Mouse (Mus musculus): ENCODE data around the gene Mapk11. TPM values are rescaled to one million over a fixed set of nuclear protein-coding genes. Genes with fewer than 3 reads are reported as not detected.

Gene Mapk11
- polyA plus RNA-seq (2016; fragmentation: Nextera tagmentation; extraction: Ambion mirVana) = 45.7 and 46.6 TPM in 2 replicates

DNA sequence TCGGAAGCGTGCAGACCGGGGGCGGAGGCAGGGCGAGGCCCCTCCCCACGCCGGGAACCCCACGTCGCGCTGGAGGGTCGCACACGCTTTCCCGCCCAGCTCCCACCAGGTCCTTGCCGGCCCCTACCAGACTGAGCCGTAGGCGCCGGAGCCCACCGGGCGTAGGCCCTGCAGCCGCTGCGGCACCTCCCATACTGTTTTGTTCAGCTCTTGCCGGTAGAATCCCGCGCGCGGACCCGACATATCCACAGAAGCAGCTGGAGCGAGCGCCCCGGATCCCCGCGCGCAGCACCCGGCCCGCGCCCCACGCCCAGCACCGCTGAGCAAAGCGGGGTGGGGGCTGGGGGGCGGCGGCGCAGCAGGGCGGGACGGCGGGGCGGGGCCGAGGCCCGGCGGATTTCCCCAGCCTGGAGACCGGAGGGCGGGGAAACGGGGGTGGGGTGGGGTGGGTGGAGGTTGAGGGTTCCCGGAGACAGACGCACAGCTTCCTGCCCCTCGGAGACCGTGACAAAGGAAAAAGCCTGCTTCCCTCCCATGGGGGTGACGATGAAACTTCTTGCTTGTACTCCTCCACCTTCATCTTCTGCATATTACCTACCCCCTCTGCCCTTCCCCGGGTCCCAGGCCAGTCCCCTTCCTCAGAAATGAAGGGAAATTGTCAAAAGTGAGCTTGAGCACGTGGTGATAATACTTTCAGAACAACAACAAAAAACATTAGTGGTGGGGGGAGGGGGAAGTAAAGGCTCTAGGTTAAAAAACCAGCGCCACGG lies at the start of gene Mapk11:
Gene Mapk11, minus strand, starts transcription at position 358 of the 770 bp plus-strand sequence.
- peaks cover 17% of the 10 kb centered on the region; the same call in 1 of the 2 replicates for H3K27me3 ChIP-seq (replicated peaks)
- no peaks in the 10 kb centered on the region for H3K9me3 ChIP-seq
- WGBS = under 1% methylated on average over 59 of the region's 61 CpGs
- H3K4me3 ChIP-seq = peak within 1 kb of the TSS; percentile 76
- H3K36me3 ChIP-seq = peaks cover 25% of the 10 kb centered on the region
- peak within 1 kb of the TSS; percentile 93 for H3K9ac ChIP-seq
- peak within 1 kb of the TSS; percentile 85 for H3K4me2 ChIP-seq (replicated peaks)
- peaks cover 53% of the 10 kb centered on the region for H3K4me1 ChIP-seq
- peak; percentile 65 for ATAC-seq (ENCODE audit: low FRiP score, low read depth)
- peak within 1 kb of the TSS; percentile 57 for H3K27ac ChIP-seq

DNA sequence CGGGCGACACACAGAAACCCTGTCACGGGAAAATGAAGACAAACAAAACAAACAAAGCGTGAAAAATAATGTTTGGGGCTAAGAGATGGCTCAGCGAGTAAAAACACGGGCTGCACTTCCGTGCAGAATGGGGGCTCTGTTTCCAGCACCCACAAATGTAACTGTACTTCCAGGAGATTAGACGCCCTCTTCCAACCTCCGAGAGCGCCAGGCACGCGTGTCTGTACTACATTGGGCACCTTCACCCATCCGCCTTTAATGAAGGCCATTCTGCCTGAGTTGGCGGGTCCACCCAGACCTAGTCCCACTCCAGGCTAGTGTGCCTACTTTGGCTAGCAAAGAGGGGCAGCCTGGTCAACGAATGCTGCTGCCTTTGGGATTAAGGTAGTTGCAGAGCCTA lies 47.6 kb upstream of the Mapk11 start:
- peaks cover 11% of the 10 kb centered on the region for H3K4me1 ChIP-seq
- WGBS = 71% methylated on average over 15 of the region's 15 CpGs
- ATAC-seq (ENCODE audit: low FRiP score, low read depth) = no peak
- peak overlapping the region; percentile 67 for H3K4me2 ChIP-seq (replicated peaks)
- H3K9me3 ChIP-seq = peaks cover under 1% of the 10 kb centered on the region; the same call in 1 of the 2 replicates
- no peak overlapping the region for H3K27ac ChIP-seq
- H3K36me3 ChIP-seq = peaks cover 8% of the 10 kb centered on the region; the same call in 1 of the 2 replicates
- no peaks in the 10 kb centered on the region for H3K27me3 ChIP-seq (replicated peaks)
- peak overlapping the region; percentile 80 for H3K4me3 ChIP-seq
- H3K9ac ChIP-seq = peak overlapping the region; percentile 91

DNA sequence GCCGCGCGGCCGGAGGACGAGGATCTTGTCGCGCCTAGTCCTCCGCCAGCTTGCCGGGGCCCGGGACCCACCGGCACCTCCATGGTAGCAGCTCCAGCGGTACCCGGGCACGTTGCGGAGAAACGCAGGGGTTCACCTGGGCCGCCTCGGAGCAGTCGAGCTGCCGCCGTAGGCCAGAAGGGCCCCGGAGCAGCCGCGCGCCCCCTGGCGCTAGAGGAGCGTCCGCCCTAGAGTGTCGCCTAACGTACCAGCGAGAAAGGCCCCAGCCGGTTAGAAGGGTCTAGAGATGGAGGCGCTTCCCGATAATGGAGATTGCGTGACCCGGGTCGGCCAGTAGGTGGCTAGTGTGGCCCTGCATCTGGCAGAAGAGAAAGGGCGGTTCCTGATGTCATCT lies 46.9 kb upstream of the Mapk11 start, which contains the start of gene Dennd6b:
Gene Dennd6b, minus strand, starts transcription at position 184 of the 394 bp plus-strand sequence.
- Histone ChIP-seq H3K4me2 (replicated peaks) (peak within 1 kb of the TSS; percentile 67), H3K36me3 (peaks cover 9% of the 10 kb centered on the region), H3K27me3 (replicated peaks) (no peaks in the 10 kb centered on the region), H3K9ac (peak within 1 kb of the TSS; percentile 91), H3K9me3 (no peaks in the 10 kb centered on the region), H3K27ac (peak within 1 kb of the TSS; percentile 96), H3K4me3 (peak within 1 kb of the TSS; percentile 80), H3K4me1 (peaks cover 11% of the 10 kb centered on the region)
- ATAC-seq (ENCODE audit: low FRiP score, low read depth) = peak; percentile 97
- under 1% methylated on average over 38 of the region's 38 CpGs for WGBS

DNA sequence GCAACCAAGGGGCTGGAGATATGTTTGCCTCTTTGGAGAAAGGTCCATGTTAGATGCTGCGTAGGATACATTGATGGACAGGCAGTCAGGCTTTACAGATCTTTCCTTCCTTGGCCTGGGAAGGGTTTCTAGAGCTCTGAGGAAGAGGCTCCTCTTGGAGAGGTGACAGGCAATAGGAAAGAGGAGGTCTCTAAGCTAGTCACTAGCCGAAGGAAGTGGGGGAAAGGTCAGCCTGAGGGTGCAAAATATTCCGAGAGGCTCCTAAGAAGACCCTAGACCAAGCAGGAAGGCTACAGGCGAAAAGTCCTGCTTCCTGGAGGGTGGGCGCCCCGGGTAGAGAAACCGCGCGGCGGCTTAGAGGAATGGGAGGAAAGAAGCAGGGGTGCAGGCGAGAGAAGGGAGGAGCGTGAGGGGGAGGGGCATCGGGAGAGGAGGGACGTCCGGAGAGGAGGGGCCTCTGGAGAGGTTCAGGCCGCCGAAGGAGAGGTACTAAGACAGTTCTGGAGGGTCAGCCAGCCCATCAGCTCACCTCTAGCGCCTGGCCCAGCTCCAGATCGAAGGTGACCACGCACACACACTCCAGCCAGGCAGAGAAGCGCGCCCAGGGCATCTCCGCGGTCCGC lies 46.4 kb upstream of the Mapk11 start:
- H3K27me3 ChIP-seq (replicated peaks) = no peaks in the 10 kb centered on the region
- H3K4me1 ChIP-seq = peaks cover 11% of the 10 kb centered on the region
- peak; percentile 93 for ATAC-seq (ENCODE audit: low FRiP score, low read depth)
- WGBS = 1% methylated on average over 25 of the region's 25 CpGs
- peak overlapping the region; percentile 80 for H3K4me3 ChIP-seq
- H3K36me3 ChIP-seq = peaks cover 13% of the 10 kb centered on the region
- H3K4me2 ChIP-seq (replicated peaks) = peak overlapping the region; percentile 67
- H3K9me3 ChIP-seq = no peaks in the 10 kb centered on the region
- H3K9ac ChIP-seq = peak overlapping the region; percentile 91
- peak overlapping the region; percentile 96 for H3K27ac ChIP-seq

DNA sequence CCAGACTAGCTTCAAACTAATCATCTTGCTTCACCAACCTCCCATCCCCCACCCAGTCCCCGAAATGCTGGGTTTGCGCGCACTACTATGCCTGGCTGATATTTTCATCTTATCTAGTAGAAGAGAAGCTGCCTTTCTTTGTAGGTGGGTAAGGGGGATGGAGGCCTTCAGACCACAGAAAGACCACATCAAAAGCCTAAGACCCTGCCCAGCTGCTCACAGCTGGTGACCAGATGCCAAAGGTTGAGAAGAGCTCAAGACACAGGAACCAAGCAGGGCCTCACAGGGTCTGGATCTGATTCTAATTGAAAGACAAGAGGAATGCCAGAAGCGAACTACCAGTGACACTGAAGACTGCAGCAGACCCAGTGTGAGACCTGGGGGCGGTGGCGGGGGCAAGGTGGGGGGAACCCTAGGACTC lies 45.8 kb upstream of the Mapk11 start:
- Histone ChIP-seq H3K27ac (peak overlapping the region; percentile 96), H3K36me3 (peaks cover 18% of the 10 kb centered on the region), H3K4me2 (replicated peaks) (peak overlapping the region; percentile 67), H3K4me3 (peak overlapping the region; percentile 80), H3K9ac (peak overlapping the region; percentile 91), H3K4me1 (peaks cover 11% of the 10 kb centered on the region), H3K27me3 (replicated peaks) (no peaks in the 10 kb centered on the region), H3K9me3 (no peaks in the 10 kb centered on the region)
- ATAC-seq (ENCODE audit: low FRiP score, low read depth) = peak; percentile 5; the same call in 1 of the 2 replicates
- 30% methylated on average over 6 of the region's 6 CpGs for WGBS

DNA sequence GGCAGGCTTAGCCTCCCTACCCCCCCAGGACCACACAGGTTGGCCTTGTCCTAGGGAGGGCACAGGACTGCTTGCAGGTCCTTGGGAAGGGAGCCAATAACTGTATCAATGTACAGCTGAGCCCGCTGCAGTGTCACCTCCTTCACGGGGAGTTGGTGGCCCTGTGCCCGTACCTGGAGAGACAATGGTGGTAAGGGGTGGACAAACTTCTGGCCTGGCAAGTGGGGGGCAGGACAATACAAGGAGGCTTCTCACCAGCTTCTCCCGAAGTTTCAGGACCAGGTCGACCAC lies 35.5 kb upstream of the Mapk11 start:
- ATAC-seq (ENCODE audit: low FRiP score, low read depth) = no peak
- H3K4me1 ChIP-seq = peaks cover 11% of the 10 kb centered on the region

DNA sequence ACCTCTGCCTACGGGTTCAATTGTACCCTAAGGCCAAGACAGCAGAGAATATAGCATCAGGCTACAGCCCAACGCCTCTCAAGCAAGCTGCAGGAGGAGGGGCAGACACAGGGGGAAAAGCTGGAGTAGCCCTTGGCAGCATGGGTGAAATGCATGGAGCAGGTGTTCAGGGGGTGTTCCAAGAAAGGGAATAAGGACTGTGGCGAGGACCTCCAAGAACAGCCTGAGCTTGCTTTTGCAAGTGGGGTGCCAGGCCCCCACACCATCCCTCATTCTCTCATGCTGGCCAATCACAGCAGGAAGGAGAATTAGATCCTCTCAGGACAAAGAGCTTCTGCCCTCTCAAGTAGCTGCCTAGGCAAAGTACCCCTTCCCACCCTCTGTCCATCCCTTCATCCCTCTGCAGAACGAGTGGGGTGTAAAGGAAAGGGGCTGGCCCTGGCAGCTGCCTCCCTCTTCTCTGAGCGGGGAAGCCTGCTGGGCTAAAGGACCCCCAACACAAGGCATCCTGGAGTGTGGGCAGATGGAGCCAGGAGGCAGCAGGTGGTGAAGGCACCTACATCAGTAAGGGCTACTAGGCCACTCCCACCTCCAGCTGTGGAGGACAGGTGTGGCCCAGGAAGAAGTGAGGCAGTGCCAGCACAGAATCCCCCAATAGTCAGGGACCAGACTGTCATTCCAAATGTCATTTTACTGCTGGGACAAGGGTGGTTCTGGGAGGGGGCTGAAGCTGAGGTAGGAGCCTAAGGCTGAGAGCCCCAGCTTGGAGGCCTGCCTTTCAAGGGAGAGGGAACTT lies 34.9 kb upstream of the Mapk11 start:
- Histone ChIP-seq H3K4me1 (peaks cover 15% of the 10 kb centered on the region), H3K9me3 (no peaks in the 10 kb centered on the region), H3K4me2 (replicated peaks) (no peak overlapping the region), H3K9ac (no peak overlapping the region), H3K27me3 (replicated peaks) (no peaks in the 10 kb centered on the region), H3K27ac (no peak overlapping the region), H3K4me3 (no peak overlapping the region), H3K36me3 (peaks cover 45% of the 10 kb centered on the region)
- ATAC-seq (ENCODE audit: low FRiP score, low read depth) = no peak
- 52% methylated on average over 5 of the region's 5 CpGs for WGBS

More for the DNA sequence above, 35.5 kb upstream of the Mapk11 start:
- H3K27ac ChIP-seq = no peak overlapping the region
- H3K36me3 ChIP-seq = peaks cover 50% of the 10 kb centered on the region
- H3K4me2 ChIP-seq (replicated peaks) = no peak overlapping the region
- no peak overlapping the region for H3K9ac ChIP-seq
- no peak overlapping the region for H3K4me3 ChIP-seq
- H3K27me3 ChIP-seq (replicated peaks) = no peaks in the 10 kb centered on the region
- WGBS = 93% methylated on average over 5 of the region's 5 CpGs
- no peaks in the 10 kb centered on the region for H3K9me3 ChIP-seq

DNA sequence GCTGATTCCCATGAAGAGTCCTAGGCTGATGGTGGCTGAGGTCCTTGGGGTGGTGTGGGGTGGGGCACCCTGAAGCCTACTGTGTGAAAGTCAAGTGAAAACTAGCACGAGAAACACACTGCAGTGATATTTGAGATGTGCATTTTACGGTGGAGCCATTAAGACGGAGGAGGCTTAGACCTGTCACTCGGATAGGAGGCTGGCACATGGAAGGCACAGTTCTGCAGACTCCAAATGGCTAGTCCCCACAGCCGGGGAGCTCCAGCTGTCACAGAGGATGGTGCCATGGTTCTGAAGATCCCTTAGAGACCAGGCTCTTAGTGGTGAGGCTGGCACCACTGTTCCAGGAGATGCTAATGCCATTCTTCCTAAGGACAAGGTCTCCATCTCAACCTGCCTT lies 33.4 kb upstream of the Mapk11 start:
- peaks cover 30% of the 10 kb centered on the region for H3K4me1 ChIP-seq
- no peaks in the 10 kb centered on the region for H3K9me3 ChIP-seq
- no peak for ATAC-seq (ENCODE audit: low FRiP score, low read depth)
- peaks cover 32% of the 10 kb centered on the region for H3K36me3 ChIP-seq
- H3K4me3 ChIP-seq = no peak overlapping the region
- no peak overlapping the region for H3K27ac ChIP-seq
- H3K9ac ChIP-seq = no peak overlapping the region
- WGBS = 68% methylated on average over 5 of the region's 5 CpGs
- 0 out of 2 replicates have a peak overlapping the region, but pooled peaks have one; percentile 14 for H3K4me2 ChIP-seq (replicated peaks)
- no peaks in the 10 kb centered on the region for H3K27me3 ChIP-seq (replicated peaks)

DNA sequence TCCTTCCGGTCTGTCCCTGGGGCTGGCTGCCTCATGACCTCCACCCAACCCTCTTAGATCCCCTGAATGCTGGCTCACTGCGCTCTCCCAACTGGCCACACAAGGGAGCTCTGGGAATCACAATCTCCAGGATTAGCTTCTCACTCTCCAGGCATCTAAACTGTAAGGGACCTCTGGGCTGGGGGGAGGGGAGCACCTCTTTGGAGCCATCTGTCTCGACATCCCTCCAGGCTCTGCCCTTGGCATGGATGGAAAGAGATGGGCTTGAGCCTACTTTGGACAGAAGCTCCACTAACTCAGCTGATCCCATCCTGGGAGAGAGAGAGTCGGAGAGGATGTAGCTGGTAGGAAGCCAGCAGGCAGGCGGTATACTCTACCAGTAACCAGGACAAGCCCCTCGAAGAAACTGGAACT lies 32.9 kb upstream of the Mapk11 start:
- H3K4me3 ChIP-seq = no peak overlapping the region
- 47% methylated on average over 6 of the region's 6 CpGs for WGBS
- H3K4me1 ChIP-seq = peaks cover 35% of the 10 kb centered on the region
- 0 out of 2 replicates have a peak overlapping the region, but pooled peaks have one; percentile 14 for H3K4me2 ChIP-seq (replicated peaks)
- H3K36me3 ChIP-seq = peaks cover 30% of the 10 kb centered on the region
- H3K27me3 ChIP-seq (replicated peaks) = no peaks in the 10 kb centered on the region
- H3K9ac ChIP-seq = no peak overlapping the region
- no peak overlapping the region for H3K27ac ChIP-seq
- ATAC-seq (ENCODE audit: low FRiP score, low read depth) = no peak
- no peaks in the 10 kb centered on the region for H3K9me3 ChIP-seq

DNA sequence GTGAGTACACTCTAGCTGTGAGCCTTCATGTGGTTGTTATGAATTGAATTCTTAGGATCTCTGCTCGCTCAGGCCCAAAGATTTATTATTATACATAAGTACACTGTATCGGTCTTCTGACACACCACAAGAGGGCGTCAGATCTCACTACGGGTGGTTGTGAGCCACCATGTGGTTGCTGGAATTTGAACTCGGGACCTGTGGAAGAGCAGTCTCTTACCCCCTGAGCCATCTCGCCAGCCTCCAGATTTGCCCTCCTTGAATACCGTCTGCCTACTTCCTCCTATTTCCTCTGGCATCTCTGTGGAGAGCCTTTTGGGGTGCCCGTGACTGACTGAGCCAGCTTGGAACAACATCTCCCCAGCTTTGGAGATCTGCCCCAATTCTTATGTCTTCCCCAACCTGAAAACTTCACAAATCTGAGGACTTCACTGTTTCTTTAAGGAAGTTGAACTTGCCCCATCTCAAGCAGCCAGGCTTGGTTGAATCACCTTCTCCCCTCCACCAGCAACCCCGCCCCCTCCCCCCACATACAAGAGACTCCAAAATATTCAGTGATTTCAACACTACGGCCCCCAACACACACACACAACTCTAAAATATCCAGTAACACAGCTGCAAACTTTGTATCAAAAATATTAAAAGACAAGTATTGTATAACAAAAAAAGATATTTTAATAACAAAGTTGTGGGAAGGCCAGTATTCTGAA lies 32.3 kb upstream of the Mapk11 start:
- Histone ChIP-seq H3K9me3 (no peaks in the 10 kb centered on the region), H3K36me3 (peaks cover 24% of the 10 kb centered on the region), H3K27me3 (replicated peaks) (no peaks in the 10 kb centered on the region), H3K4me1 (peaks cover 42% of the 10 kb centered on the region), H3K9ac (no peak overlapping the region), H3K4me2 (replicated peaks) (peak overlapping the region; percentile 89), H3K4me3 (no peak overlapping the region), H3K27ac (no peak overlapping the region)
- WGBS = 80% methylated on average over 10 of the region's 10 CpGs
- ATAC-seq (ENCODE audit: low FRiP score, low read depth) = no peak

DNA sequence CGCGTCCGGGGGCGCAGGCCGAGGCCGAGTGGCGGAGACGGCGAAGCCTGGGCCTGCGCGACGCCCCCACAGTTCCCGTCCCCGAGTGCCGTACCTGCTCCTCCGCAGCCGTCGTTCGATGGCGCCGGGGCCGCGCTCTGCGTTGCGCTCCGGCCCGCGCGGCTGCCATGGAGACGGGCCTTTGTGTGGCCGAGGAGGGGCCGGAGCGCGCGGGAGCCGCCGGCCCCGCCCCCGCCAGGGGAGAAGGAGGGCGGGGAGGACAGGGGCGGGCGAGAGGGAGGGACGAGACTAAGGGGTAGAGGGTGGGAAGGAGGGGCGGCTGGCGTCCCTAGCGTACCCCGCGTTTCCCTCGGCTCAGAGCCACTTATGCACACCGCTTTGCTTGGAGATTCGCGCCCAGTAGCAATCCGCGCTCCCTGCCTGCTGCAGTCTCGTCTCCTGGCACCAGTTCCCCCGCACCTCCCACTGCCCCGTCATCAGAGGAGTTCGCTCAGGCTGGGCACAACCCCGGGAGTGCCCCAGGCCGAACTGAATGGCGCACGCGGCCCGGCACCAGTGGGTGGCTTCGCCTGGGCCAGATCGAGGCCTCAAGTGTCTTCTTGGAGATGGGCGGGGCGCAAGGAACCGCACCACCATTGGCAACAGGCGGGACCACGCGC lies 31.3 kb upstream of the Mapk11 start, which contains the start of gene Plxnb2:
Gene Plxnb2, minus strand, starts transcription at position 218 of the 659 bp plus-strand sequence.
- H3K4me2 ChIP-seq (replicated peaks) = peak within 1 kb of the TSS; percentile 89
- peak; percentile 85 for ATAC-seq (ENCODE audit: low FRiP score, low read depth)
- H3K4me1 ChIP-seq = peaks cover 46% of the 10 kb centered on the region
- WGBS = under 1% methylated on average over 71 of the region's 72 CpGs
- H3K9ac ChIP-seq = peak within 1 kb of the TSS; percentile 96
- H3K27ac ChIP-seq = peak within 1 kb of the TSS; percentile 84
- H3K27me3 ChIP-seq (replicated peaks) = no peaks in the 10 kb centered on the region
- peak within 1 kb of the TSS; percentile 83 for H3K4me3 ChIP-seq
- H3K36me3 ChIP-seq = peaks cover 14% of the 10 kb centered on the region
- H3K9me3 ChIP-seq = no peaks in the 10 kb centered on the region

Measured in neural tube, embryonic 12.5 days (tissue).